Mouse (Mus musculus) induced T-regulatory cell, adult 2 months (primary cell): Measurements from ENCODE around the gene Adamtsl5.
A peak's percentile ranks its signal among the peaks of the same experiment; 100 is the strongest.

Experiments used
- DNase-seq: peaks from one replicate; pipeline ENCODE4 v3.0.0-alpha.2; 2012; ENCODE audit warnings: low read depth

Gene Adamtsl5

GRCm38 (mm10) chr10:80342305-80342748 lies 5.9 kb downstream of the Adamtsl5 start:
- DNase-seq: no peak

- DNase-seq: peak; percentile 53
Observed at GRCm38 (mm10) chr10:80341491-80342304, 6.5 kb downstream of the Adamtsl5 start.

- no peak for DNase-seq
Observed at GRCm38 (mm10) chr10:80341026-80341425, 7.2 kb downstream of the Adamtsl5 start.

GRCm38 (mm10) chr10:80339941-80340750 lies 8.1 kb downstream of the Adamtsl5 start:
- DNase-seq: peak; percentile 91

- peak; percentile 46 for DNase-seq
Observed at GRCm38 (mm10) chr10:80336263-80336662, 11.9 kb downstream of the Adamtsl5 start.

GRCm38 (mm10) chr10:80332525-80332989 lies 15.7 kb downstream of the Adamtsl5 start:
- DNase-seq: no peak

- DNase-seq: no peak
Observed at GRCm38 (mm10) chr10:80331636-80332524, 16.3 kb downstream of the Adamtsl5 start.

GRCm38 (mm10) chr10:80330888-80331287 lies 17.3 kb downstream of the Adamtsl5 start:
- no peak for DNase-seq

GRCm38 (mm10) chr10:80330084-80330483 lies 18.1 kb downstream of the Adamtsl5 start:
- DNase-seq: no peak

GRCm38 (mm10) chr10:80329273-80330081 lies 18.7 kb downstream of the Adamtsl5 start, which contains the start of the genes Pcsk4 and Reep6:
TSS of gene Pcsk4 (minus strand) at chr10:80329498.
TSS of gene Reep6 (plus strand) at chr10:80329953.
- peak; percentile 97 for DNase-seq

- DNase-seq: no peak
Observed at GRCm38 (mm10) chr10:80325045-80325444, 23.2 kb downstream of the Adamtsl5 start.

- DNase-seq: no peak
Observed at GRCm38 (mm10) chr10:80324120-80325037, 23.8 kb downstream of the Adamtsl5 start.

- peak; percentile 85 for DNase-seq
Observed at GRCm38 (mm10) chr10:80323261-80324119, 24.7 kb downstream of the Adamtsl5 start.

- peak; percentile 76 for DNase-seq
Observed at GRCm38 (mm10) chr10:80322811-80323211, 25.4 kb downstream of the Adamtsl5 start.

GRCm38 (mm10) chr10:80321670-80322581 lies 26.3 kb downstream of the Adamtsl5 start:
- DNase-seq: no peak

- DNase-seq: peak; percentile 80
Observed at GRCm38 (mm10) chr10:80321014-80321669, 27.1 kb downstream of the Adamtsl5 start.

- peak; percentile 97 for DNase-seq
Observed at GRCm38 (mm10) chr10:80320340-80320760, 27.9 kb downstream of the Adamtsl5 start, which contains the start of gene 2310011J03Rik. TSS of gene 2310011J03Rik (minus strand) at chr10:80320537.
